ENCODE assay signal across 8 mouse cellular contexts in genomic region chr2:120729775-120730585, GRCm38 (mm10).
DNase-seq lines count a peak whose midpoint lies in the region; ATAC-seq lines count a peak whose summit lies in the region.

No protein-coding gene starts in this region.

- ATAC-seq in lung, embryonic 16.5 days (ENCODE audit: low read depth), result no peak
- no peak for ATAC-seq in forebrain, embryonic 15.5 days (replicated peaks)
- no peak for ATAC-seq in neural tube, embryonic 11.5 days (ENCODE audit: insufficient read depth, low FRiP score, low TSS enrichment)

- H3K4me3 ChIP-seq in lung, embryonic 16.5 days (ENCODE audit: low read length), result peak overlapping the region; percentile 95
- peak overlapping the region; percentile 97 for H3K4me3 ChIP-seq in forebrain, embryonic 15.5 days
- H3K4me3 ChIP-seq in limb, embryonic 10.5 days, result peak overlapping the region; percentile 99
- peak overlapping the region; percentile 98 for H3K4me3 ChIP-seq in neural tube, embryonic 11.5 days (ENCODE audit: low read depth, low read length)

- no peak overlapping the region for H3K27ac ChIP-seq in lung, embryonic 16.5 days (ENCODE audit: low read length)
- H3K27ac ChIP-seq in forebrain, embryonic 15.5 days (replicated peaks), result no peak overlapping the region
- peak overlapping the region; percentile 94 for H3K27ac ChIP-seq in limb, embryonic 10.5 days
- no peak overlapping the region; the same call in 1 of the 2 replicates for H3K27ac ChIP-seq in neural tube, embryonic 11.5 days (ENCODE audit: low read depth, low read length)

- peaks cover 26% of the 10 kb centered on the region for H3K4me1 ChIP-seq in lung, embryonic 16.5 days (replicated peaks; ENCODE audit: control insufficient read depth, insufficient read depth, low read length)
- peaks cover 35% of the 10 kb centered on the region for H3K4me1 ChIP-seq in forebrain, embryonic 15.5 days
- H3K4me1 ChIP-seq in limb, embryonic 10.5 days, result peaks cover 34% of the 10 kb centered on the region
- H3K4me1 ChIP-seq in neural tube, embryonic 11.5 days (ENCODE audit: control insufficient read depth, insufficient read depth, low read length), result peaks cover 20% of the 10 kb centered on the region

- no peaks in the 10 kb centered on the region for H3K9me3 ChIP-seq in lung, embryonic 16.5 days (ENCODE audit: control insufficient read depth, low read length)
- no peaks in the 10 kb centered on the region for H3K9me3 ChIP-seq in forebrain, embryonic 15.5 days
- H3K9me3 ChIP-seq in limb, embryonic 10.5 days (replicated peaks), result no peaks in the 10 kb centered on the region
- no peaks in the 10 kb centered on the region for H3K9me3 ChIP-seq in neural tube, embryonic 11.5 days (ENCODE audit: control insufficient read depth, low read length)

- 5% methylated on average over 23 of the region's 23 CpGs for WGBS in lung, embryonic 16.5 days
- WGBS in forebrain, embryonic 15.5 days, result 9% methylated on average over 23 of the region's 23 CpGs
- WGBS in limb, embryonic 10.5 days, result 12% methylated on average over 23 of the region's 23 CpGs
- 9% methylated on average over 23 of the region's 23 CpGs for WGBS in neural tube, embryonic 11.5 days

- peak overlapping the region; percentile 95 for H3K9ac ChIP-seq in lung, embryonic 16.5 days (ENCODE audit: low read length)
- H3K9ac ChIP-seq in forebrain, embryonic 15.5 days (replicated peaks), result peak overlapping the region; percentile 90
- peak overlapping the region; percentile 91 for H3K9ac ChIP-seq in neural tube, embryonic 11.5 days (ENCODE audit: low read length)

- no peak for DNase-seq in lung, postnatal 25 days (ENCODE audit: low spot score)
- DNase-seq in c-Kit-positive CD71-positive TER-119-positive erythroid progenitor cells, embryonic 14.5 days (ENCODE audit: low spot score), result peak; percentile 52
- DNase-seq in limb, embryonic 10.5 days (ENCODE audit: low spot score), result peak; percentile 48
- DNase-seq in neural tube, embryonic 11.5 days (ENCODE audit: low spot score), result peak; percentile 24
- DNase-seq in adipocyte (ENCODE audit: low spot score), result no peak
- no peak for DNase-seq in lung, postnatal 36 days

- H3K36me3 ChIP-seq in lung, embryonic 16.5 days (ENCODE audit: control insufficient read depth, insufficient read depth, low read length), result peaks cover 32% of the 10 kb centered on the region
- H3K36me3 ChIP-seq in forebrain, embryonic 15.5 days, result peaks cover 27% of the 10 kb centered on the region
- H3K36me3 ChIP-seq in limb, embryonic 10.5 days, result peaks cover 41% of the 10 kb centered on the region
- peaks cover 13% of the 10 kb centered on the region for H3K36me3 ChIP-seq in neural tube, embryonic 11.5 days (ENCODE audit: control insufficient read depth, insufficient read depth, low read length)

- H3K4me2 ChIP-seq in lung, embryonic 16.5 days (ENCODE audit: low read depth, low read length), result peak overlapping the region; percentile 99
- peak overlapping the region; percentile 81 for H3K4me2 ChIP-seq in forebrain, embryonic 15.5 days (replicated peaks)
- peak overlapping the region; percentile 98 for H3K4me2 ChIP-seq in neural tube, embryonic 11.5 days (ENCODE audit: low read depth)

- H3K27me3 ChIP-seq in lung, embryonic 16.5 days (ENCODE audit: control insufficient read depth, insufficient read depth, low read depth, low read length), result no peaks in the 10 kb centered on the region
- H3K27me3 ChIP-seq in forebrain, embryonic 15.5 days, result no peaks in the 10 kb centered on the region
- H3K27me3 ChIP-seq in limb, embryonic 10.5 days (ENCODE audit: low read depth, poor library complexity, severe bottlenecking), result no peaks in the 10 kb centered on the region
- no peaks in the 10 kb centered on the region for H3K27me3 ChIP-seq in neural tube, embryonic 11.5 days (ENCODE audit: control insufficient read depth, insufficient read depth, low read length)

Comparison
In these comparisons a context has a peak if more than half of its experiments do, and no peak if none do; other contexts are left out.
1. DNase-seq: peak in c-Kit-positive CD71-positive TER-119-positive erythroid progenitor cells, embryonic 14.5 days (single experiment), limb, embryonic 10.5 days (single experiment) and neural tube, embryonic 11.5 days (single experiment); none in lung, postnatal 25 days (single experiment), adipocyte (single experiment) and lung, postnatal 36 days (single experiment).
2. Peak in every context shown above with its lines, with median percentiles within 50 percentile points of each other: H3K4me2 ChIP-seq, H3K4me3 ChIP-seq and H3K9ac ChIP-seq.